Mouse (Mus musculus): ENCODE measurements around the gene Gm21820. TPM values are rescaled to one million over a fixed set of nuclear protein-coding genes. Genes with fewer than 3 reads are reported as not detected.
"Not testable (repeated sequence)": the region's sequence is repeated elsewhere in the genome, so short reads cannot be mapped to it uniquely, and the experiment has no call there.

The Gm21820 gene
- polyA plus RNA-seq (2015; fragmentation: Nextera tagmentation; extraction: Ambion mirVana), result not detected in 2 replicates

- H3K4me3 ChIP-seq; H3K27me3 ChIP-seq; H3K4me2 ChIP-seq; H3K9me3 ChIP-seq; H3K27ac ChIP-seq; H3K4me1 ChIP-seq; ATAC-seq (ENCODE audit: borderline replicate concordance, extremely low read depth, low FRiP score, low TSS enrichment); H3K9ac ChIP-seq; H3K36me3 ChIP-seq: not testable (repeated sequence)
- 76% methylated on average over 1 of the region's 1 CpGs for WGBS
These were observed at the start of gene Gm21820 for GRCm38 (mm10) chrY:5249341-5249740. Gene Gm21820 (minus strand): TSS chrY:5249441.

Other genes starting within 250 kb of the Gm21820 start
- not detected in 2 replicates for gene Gm20918, start 205.5 kb downstream of the Gm21820 start, polyA plus RNA-seq (2015; fragmentation: Nextera tagmentation; extraction: Ambion mirVana)